Mouse (Mus musculus): ENCODE results near the gene D930020B18Rik. TPM values are rescaled to one million over a fixed set of nuclear protein-coding genes. Genes with fewer than 3 reads are reported as not detected.

D930020B18Rik gene
- polyA plus RNA-seq, 1 experiment from 2014 or later, result 0.21 TPM

DNA sequence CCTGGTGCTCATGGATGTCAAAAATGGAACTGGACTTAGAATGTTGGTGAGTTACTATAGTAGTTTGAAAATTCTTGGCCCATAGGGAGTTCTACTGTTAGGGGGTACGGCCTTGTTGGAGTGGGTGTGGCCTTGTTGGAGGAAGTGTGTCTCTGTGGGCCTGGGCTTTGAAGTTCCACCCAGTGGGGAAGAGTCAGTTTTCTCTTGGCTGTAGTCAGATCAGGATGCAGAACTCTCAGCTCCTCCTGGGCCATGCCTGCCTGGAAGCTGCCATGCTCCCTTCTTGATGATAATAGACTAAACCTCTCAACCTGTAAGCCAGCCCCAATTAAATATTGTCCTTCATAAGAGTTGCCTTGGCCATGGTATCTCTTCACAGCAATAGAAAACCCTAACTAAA is 7.2 kb upstream of the D930020B18Rik start:
- no peak overlapping the region for H3K4me2 ChIP-seq (ENCODE audit: low read length)
- H3K9me3 ChIP-seq (replicated peaks; ENCODE audit: low read length), result no peaks in the 10 kb centered on the region
- H3K36me3 ChIP-seq (ENCODE audit: insufficient read depth, low read length), result no peaks in the 10 kb centered on the region
- H3K27ac ChIP-seq, result no peak overlapping the region
- H3K27me3 ChIP-seq (ENCODE audit: insufficient read depth, low read length), result no peaks in the 10 kb centered on the region
- ATAC-seq (replicated peaks; ENCODE audit: low FRiP score, low read depth) (no peak), DNase-seq (ENCODE audit: low spot score) (no peak)
- 68% methylated on average over 1 of the region's 1 CpGs for WGBS
- no peak overlapping the region for H3K4me3 ChIP-seq (replicated peaks; ENCODE audit: low read depth, low read length)
- no peaks in the 10 kb centered on the region for H3K4me1 ChIP-seq (replicated peaks; ENCODE audit: insufficient read depth, low read length)
- H3K9ac ChIP-seq (ENCODE audit: low read depth, low read length), result no peak overlapping the region
- TF ChIP-seq CTCF (IDR thresholded peaks at IDR 0.05; ENCODE audit: low read depth), result no peak

DNA sequence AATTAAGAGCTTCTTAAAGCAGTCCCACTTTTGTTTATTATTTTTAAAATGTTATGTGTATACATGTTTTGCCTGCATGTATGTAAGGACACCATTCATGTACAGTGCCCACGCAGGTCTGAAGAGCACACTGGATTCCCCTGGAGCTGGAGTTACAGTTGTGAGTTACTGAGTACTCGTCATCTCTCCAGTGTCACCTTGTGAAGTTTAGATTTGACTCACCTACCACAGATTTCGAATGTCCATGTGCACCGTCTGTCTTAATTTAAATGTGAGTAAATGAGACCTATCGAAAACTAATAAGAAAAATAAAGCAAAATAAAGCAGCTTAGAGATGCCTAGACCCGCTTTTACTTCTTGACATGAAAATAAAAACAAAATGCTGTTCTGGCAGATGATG is 5.1 kb upstream of the D930020B18Rik start:
- DNase-seq (ENCODE audit: low spot score) (no peak), ATAC-seq (replicated peaks; ENCODE audit: low FRiP score, low read depth) (no peak)
- no peak overlapping the region for H3K4me2 ChIP-seq (ENCODE audit: low read length)
- H3K4me1 ChIP-seq (replicated peaks; ENCODE audit: insufficient read depth, low read length), result no peaks in the 10 kb centered on the region
- H3K4me3 ChIP-seq (replicated peaks; ENCODE audit: low read depth, low read length), result no peak overlapping the region
- TF ChIP-seq CTCF (IDR thresholded peaks at IDR 0.05; ENCODE audit: low read depth), result no peak
- H3K27me3 ChIP-seq (ENCODE audit: insufficient read depth, low read length), result 0 out of 2 replicates have a peak, but pooled peaks cover 5% of the 10 kb centered on the region
- 87% methylated on average over 6 of the region's 6 CpGs for WGBS
- no peaks in the 10 kb centered on the region for H3K36me3 ChIP-seq (ENCODE audit: insufficient read depth, low read length)
- no peaks in the 10 kb centered on the region for H3K9me3 ChIP-seq (replicated peaks; ENCODE audit: low read length)
- no peak overlapping the region for H3K9ac ChIP-seq (ENCODE audit: low read depth, low read length)
- no peak overlapping the region for H3K27ac ChIP-seq

- no peak overlapping the region for H3K9ac ChIP-seq (ENCODE audit: low read depth, low read length)
- no peak overlapping the region for H3K27ac ChIP-seq
- no peak for TF ChIP-seq CTCF (IDR thresholded peaks at IDR 0.05; ENCODE audit: low read depth)
- WGBS, result 83% methylated on average over 5 of the region's 5 CpGs
- ATAC-seq (replicated peaks; ENCODE audit: low FRiP score, low read depth) (no peak), DNase-seq (ENCODE audit: low spot score) (no peak)
- H3K4me1 ChIP-seq (replicated peaks; ENCODE audit: insufficient read depth, low read length), result no peaks in the 10 kb centered on the region
- no peaks in the 10 kb centered on the region for H3K9me3 ChIP-seq (replicated peaks; ENCODE audit: low read length)
- no peaks in the 10 kb centered on the region for H3K36me3 ChIP-seq (ENCODE audit: insufficient read depth, low read length)
- H3K4me2 ChIP-seq (ENCODE audit: low read length), result no peak overlapping the region
- H3K4me3 ChIP-seq (replicated peaks; ENCODE audit: low read depth, low read length), result no peak overlapping the region
- H3K27me3 ChIP-seq (ENCODE audit: insufficient read depth, low read length), result peaks cover 5% of the 10 kb centered on the region
Observed at GRCm38 (mm10) chr10:121639573-121639972, 1.8 kb upstream of the D930020B18Rik start.

DNA sequence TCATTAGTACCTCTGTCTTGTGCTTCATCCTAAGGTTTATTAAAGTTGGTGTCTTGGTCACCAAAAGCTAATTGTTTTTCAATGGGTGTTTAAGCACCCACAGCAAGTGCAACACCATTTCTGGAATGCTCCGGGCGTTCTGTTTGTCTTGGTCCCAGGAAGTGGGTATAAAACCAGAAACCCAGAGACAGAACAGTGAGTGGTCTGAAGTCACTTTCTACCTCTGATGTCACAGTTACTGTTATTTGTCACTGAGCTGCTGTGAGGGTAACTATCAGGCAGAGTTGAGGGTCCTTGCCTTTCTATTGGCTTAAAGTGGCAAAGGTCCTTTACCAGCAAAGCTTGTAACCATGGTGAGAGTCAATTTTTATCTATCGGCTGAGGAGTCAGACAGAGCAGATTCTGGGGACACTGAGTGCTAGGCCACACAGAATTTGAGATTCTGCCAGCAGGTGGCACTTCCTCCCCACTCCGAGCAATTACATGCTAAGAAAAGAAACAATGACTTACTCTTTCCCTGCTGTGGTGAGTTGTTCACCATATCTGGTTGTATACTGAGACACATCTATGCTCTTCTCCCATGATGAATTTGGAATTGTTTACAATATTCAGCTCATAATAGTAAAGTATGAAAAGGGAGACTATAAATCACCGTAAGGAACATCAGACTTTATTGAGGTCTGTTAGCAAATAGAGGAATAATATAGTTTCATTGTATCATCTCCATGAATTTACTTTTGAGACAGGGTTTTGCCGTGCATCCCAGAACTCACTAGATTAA is 1.0 kb upstream of the D930020B18Rik start:
- Histone ChIP-seq H3K4me2 (ENCODE audit: low read length) (peak overlapping the region; percentile 98), H3K27ac (no peak overlapping the region), H3K4me1 (replicated peaks; ENCODE audit: insufficient read depth, low read length) (no peaks in the 10 kb centered on the region), H3K9ac (ENCODE audit: low read depth, low read length) (no peak overlapping the region), H3K9me3 (replicated peaks; ENCODE audit: low read length) (no peaks in the 10 kb centered on the region), H3K27me3 (ENCODE audit: insufficient read depth, low read length) (peaks cover 5% of the 10 kb centered on the region), H3K4me3 (replicated peaks; ENCODE audit: low read depth, low read length) (no peak overlapping the region; the same call in 1 of the 2 replicates), H3K36me3 (ENCODE audit: insufficient read depth, low read length) (no peaks in the 10 kb centered on the region)
- peak; percentile 73 for TF ChIP-seq CTCF (IDR thresholded peaks at IDR 0.05; ENCODE audit: low read depth)
- WGBS, result 58% methylated on average over 6 of the region's 6 CpGs
- peak; percentile 67 for DNase-seq (ENCODE audit: low spot score)
- no peak; the same call in 1 of the 2 replicates for ATAC-seq (replicated peaks; ENCODE audit: low FRiP score, low read depth)

DNA sequence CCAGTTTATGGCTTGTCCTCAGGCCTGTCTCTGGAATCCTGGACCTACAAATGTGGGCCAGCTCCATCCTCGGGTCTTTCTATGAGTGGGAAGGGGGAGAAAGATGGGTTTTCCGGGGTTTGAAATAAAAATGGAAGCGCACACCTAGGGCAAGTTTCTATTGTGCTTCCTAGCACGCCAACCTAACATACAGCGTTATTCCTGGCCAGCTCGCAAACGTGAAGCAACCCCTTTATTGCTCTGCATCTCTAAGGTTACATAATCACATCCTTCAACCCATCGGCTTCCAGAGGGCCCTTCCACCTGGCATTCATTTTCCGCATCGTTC is 480 bp upstream of the D930020B18Rik start:
- peak overlapping the region; percentile 52 for H3K4me3 ChIP-seq (replicated peaks; ENCODE audit: low read depth, low read length)
- no peak for TF ChIP-seq CTCF (IDR thresholded peaks at IDR 0.05; ENCODE audit: low read depth)
- DNase-seq (ENCODE audit: low spot score) (no peak), ATAC-seq (replicated peaks; ENCODE audit: low FRiP score, low read depth) (no peak)
- H3K4me2 ChIP-seq (ENCODE audit: low read length), result peak overlapping the region; percentile 98
- no peaks in the 10 kb centered on the region for H3K4me1 ChIP-seq (replicated peaks; ENCODE audit: insufficient read depth, low read length)
- H3K36me3 ChIP-seq (ENCODE audit: insufficient read depth, low read length), result no peaks in the 10 kb centered on the region
- H3K9me3 ChIP-seq (replicated peaks; ENCODE audit: low read length), result no peaks in the 10 kb centered on the region
- 15% methylated on average over 10 of the region's 10 CpGs for WGBS
- no peak overlapping the region for H3K27ac ChIP-seq
- peaks cover 5% of the 10 kb centered on the region for H3K27me3 ChIP-seq (ENCODE audit: insufficient read depth, low read length)
- H3K9ac ChIP-seq (ENCODE audit: low read depth, low read length), result 0 out of 2 replicates have a peak overlapping the region, but pooled peaks have one; percentile 50

GRCm38 (mm10) chr10:121642054-121642947 is 913 bp downstream of the D930020B18Rik start:
- WGBS, result 6% methylated on average over 28 of the region's 28 CpGs
- no peaks in the 10 kb centered on the region for H3K36me3 ChIP-seq (ENCODE audit: insufficient read depth, low read length)
- no peaks in the 10 kb centered on the region for H3K4me1 ChIP-seq (replicated peaks; ENCODE audit: insufficient read depth, low read length)
- H3K9me3 ChIP-seq (replicated peaks; ENCODE audit: low read length), result no peaks in the 10 kb centered on the region
- H3K4me3 ChIP-seq (replicated peaks; ENCODE audit: low read depth, low read length), result peak overlapping the region; percentile 52
- no peak for TF ChIP-seq CTCF (IDR thresholded peaks at IDR 0.05; ENCODE audit: low read depth)
- ATAC-seq (replicated peaks; ENCODE audit: low FRiP score, low read depth) (no peak), DNase-seq (ENCODE audit: low spot score) (no peak)
- H3K27ac ChIP-seq, result no peak overlapping the region
- H3K27me3 ChIP-seq (ENCODE audit: insufficient read depth, low read length), result peaks cover 5% of the 10 kb centered on the region
- H3K9ac ChIP-seq (ENCODE audit: low read depth, low read length), result peak overlapping the region; percentile 50
- H3K4me2 ChIP-seq (ENCODE audit: low read length), result peak overlapping the region; percentile 98
